Mouse (Mus musculus): ENCODE measurements at regions not wholly inside any gene's neighbourhood (a gene's known extent, or its start where the extent isn't known, plus 50 kb on each side); places are given as distances from the start of the nearest gene placed in this dataset.

DNA sequence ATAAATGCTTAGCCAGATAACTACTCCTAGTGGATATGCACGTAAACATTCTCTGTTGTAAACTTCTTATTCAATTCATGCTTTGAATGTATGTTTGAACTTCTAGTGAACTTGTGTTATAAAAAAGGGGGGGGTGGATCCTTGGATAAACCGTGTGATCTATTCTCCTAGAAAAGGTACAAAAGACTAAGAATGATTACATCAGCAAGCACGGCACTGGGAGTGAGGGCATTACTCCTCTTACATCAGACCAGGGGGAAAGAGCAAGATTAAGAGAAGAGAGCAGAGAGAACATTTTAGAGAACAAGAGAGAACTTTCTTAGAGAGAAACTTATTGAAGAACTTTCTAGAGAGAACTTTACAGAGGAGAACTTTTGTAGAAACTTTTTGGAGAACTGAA lies 442.6 kb upstream of the Kcnab2 start:
- no peak for DNase-seq

DNA sequence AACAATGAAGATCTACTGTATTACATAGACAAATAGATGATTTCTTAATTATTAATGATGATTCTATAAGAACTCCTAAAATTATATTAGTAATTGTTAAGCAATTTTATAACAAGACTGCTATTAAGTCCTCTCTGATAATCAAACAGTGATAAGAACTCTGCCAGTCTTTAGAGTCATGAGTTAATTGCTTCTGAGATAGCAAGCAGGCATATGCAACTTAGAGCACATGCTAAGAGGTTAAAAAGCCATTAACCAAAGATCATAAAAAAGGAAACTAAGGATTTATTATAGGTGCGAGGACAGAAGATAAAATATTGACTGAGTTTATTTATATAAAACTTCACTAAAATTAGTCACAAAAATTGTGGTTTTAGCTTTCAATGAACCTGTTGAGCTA lies 442.2 kb upstream of the Kcnab2 start:
- DNase-seq, result no peak

GRCm38 (mm10) chr4:152916576-152916975 lies 438.9 kb upstream of the Kcnab2 start:
- no peak for DNase-seq

DNA sequence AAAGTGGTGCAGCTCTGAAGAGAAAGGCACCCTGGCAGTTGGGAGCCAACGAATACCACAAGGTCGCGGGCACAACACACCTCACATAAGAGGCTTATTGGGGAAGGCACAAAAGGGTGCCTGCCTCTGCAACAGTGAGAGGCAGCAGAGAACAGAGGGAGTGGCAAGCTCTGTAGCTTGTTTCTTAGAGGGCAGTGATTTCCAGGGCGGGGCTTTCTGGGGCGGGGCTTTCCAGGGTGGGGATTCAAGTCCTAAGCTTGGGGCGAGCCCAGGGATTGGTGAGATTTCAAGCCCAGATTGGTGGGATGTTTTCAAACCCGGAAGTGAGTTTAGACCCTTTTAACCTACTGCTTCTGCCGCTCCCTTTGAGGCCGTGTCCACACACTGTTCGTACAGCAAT lies 435.8 kb upstream of the Kcnab2 start:
- DNase-seq, result no peak

DNA sequence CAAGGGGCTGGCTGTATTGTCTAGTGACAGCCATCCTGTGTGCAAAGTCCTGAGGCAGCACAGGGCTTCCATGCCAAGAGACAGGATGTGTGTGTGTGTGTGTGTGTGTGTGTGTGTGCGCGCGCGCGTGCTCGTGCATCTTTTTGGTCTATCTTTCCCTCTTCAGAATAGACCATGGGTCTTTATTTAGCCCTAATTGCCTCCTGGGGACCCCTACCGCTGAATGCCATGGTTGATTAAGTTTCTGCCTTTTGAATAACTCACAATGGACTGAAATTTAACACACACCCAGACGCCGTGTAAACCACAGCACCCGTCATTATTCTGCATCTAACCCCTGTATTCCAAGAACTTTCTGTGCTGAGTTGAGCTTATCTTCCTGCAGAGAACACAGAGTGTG lies 435.2 kb upstream of the Kcnab2 start:
- DNase-seq, result no peak

DNA sequence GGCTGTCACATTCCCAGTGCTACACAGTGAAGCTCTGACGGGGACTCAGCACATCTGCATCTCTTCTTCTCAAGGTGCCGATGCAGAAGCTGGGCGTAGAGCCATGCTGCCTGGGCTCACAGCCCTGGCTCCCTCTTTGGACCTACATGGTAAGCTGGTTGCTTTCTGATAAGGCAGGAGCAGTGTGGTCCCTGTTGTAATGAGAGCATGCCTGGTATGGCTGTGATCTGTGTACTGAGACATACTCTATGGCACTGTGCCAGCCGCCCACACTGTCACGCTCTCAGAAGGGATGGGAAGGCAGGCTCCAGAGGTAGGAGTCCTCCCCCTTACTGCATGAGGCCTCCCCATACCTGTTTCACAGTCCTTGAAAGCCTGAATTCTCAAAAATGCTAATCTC lies 430.6 kb upstream of the Kcnab2 start:
- DNase-seq, result no peak

DNA sequence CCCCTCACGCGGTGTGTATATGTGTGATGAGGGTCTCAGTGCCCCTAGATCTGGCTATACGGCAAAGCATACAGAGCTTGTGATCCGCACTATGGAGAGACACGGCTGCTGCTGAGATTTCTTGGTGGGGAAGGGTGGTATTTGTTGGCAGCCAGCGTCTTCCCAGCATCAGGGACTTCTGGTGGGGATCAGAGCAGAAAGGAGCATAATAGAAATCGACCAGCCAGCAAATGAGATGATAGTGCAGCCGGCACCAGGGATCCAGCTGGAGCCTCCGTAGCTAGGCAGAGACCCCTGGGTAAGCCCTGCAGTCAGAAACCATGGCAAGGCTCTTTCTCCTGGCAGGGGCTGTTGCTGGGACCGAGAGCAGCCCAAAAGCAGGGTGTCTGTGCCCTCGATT lies 425.2 kb upstream of the Kcnab2 start:
- no peak for DNase-seq

GRCm38 (mm10) chr4:152900049-152900448 lies 422.4 kb upstream of the Kcnab2 start:
- no peak for DNase-seq

- DNase-seq, result no peak
Measured at GRCm38 (mm10) chr4:152895076-152895475, 417.4 kb upstream of the Kcnab2 start.

DNA sequence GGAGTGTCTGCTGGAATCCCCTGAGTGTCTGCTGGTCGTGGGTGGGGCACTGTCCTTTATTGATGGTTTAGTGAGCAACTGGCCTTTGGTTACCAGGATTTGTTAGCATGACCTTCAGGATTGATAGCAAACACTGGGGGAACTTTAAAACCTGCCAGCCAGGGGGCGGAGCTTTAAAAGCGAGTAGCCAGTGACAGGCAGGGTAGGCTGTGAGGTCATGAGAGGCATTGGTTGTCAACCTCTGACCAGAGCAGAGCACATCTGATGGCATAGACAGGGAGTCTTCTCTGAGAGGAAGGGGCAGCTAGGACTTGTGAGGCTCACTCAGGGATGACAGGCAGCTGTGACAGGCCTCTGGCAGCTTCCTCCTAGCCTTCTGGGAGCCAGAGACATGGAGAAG lies 415.3 kb upstream of the Kcnab2 start:
- DNase-seq, result no peak

DNA sequence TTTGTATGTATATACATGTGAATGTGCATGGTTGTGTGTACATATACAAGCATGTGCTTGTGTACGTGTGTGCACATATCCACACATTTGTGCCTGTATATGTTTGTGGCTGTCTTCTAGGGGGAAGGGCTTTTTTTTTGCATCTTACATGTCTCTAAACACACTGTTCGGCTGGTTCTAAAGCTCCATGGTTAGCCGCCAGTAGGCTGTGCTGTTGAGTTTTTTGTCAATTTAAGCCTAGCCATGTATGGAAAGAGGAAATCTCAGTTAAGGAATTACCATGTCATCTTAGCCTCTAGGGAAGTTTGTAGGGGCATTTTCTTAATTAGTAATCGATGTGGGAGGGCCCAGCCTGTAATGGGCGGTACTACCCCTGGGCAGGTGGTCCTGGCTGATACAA lies 411.5 kb upstream of the Kcnab2 start:
- DNase-seq, result no peak

GRCm38 (mm10) chr4:152888306-152888705 lies 410.6 kb upstream of the Kcnab2 start:
- no peak for DNase-seq

GRCm38 (mm10) chr4:152886773-152887172 lies 409.1 kb upstream of the Kcnab2 start:
- DNase-seq, result no peak

GRCm38 (mm10) chr4:152881433-152881930 lies 403.8 kb upstream of the Kcnab2 start:
- DNase-seq, result no peak

- DNase-seq, result no peak
Measured at GRCm38 (mm10) chr4:152880368-152880767, 402.7 kb upstream of the Kcnab2 start.

DNA sequence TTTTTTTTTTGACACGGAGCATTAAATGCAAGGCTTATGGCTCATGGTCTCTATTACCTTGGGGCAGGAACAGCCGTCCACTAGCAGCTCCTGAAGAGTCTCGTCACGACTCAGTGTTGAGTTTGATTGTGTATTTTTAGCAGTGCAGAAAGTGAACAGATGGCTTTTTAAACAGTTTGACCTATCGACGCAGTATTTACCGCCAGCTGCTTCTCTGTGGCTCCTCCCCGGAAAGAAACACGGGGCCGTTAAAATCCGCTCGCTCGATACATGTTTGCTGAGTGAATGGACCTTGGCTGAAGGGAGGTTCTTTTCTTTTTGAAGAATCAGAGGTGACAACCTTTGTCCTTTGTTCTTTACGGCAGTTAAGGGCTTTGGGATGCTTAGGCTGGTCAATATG lies 401.3 kb upstream of the Kcnab2 start:
- DNase-seq, result no peak

- no peak for DNase-seq
Measured at GRCm38 (mm10) chr4:152878401-152878800, 400.7 kb upstream of the Kcnab2 start.

DNA sequence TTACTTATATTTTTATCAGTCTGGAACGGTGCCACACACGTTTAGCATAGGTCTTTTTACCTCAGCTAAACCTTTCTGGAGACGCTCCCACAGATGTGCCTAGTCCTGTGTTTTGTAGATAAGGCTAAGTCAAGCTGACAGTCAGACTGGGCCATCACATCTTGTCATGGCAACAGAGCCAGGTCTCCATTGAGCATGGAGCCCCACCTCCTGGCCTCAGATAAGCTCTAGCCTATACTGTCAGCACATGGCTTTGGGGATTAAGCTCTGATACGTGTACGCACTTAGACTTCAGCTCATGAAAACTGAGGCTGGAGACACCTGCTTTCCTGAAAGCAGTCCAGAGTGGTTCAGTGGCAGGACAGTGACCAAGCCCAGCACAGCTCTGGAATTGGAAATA lies 392.4 kb upstream of the Kcnab2 start:
- DNase-seq, result no peak

DNA sequence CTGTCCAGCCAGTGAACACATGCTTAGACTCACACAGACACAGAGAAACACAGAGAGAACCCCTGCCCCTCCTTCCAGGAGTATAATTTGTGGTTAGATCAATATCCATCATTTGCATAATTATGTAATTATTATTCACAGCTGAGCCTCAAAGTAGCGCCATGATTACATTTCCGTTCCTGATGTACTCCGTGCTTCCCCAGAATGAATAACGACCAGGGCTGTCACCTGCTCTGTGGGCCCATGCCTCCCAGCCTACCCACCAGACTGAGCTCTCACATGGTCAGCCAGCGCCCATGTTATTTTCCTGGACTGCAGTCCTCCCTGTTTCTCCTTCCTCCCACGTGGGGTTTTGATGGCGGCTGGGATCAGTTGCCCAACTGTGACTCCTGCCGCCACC lies 388.2 kb upstream of the Kcnab2 start:
- DNase-seq, result no peak

- DNase-seq, result no peak
Measured at GRCm38 (mm10) chr4:152862818-152863614, 385.3 kb upstream of the Kcnab2 start.

DNA sequence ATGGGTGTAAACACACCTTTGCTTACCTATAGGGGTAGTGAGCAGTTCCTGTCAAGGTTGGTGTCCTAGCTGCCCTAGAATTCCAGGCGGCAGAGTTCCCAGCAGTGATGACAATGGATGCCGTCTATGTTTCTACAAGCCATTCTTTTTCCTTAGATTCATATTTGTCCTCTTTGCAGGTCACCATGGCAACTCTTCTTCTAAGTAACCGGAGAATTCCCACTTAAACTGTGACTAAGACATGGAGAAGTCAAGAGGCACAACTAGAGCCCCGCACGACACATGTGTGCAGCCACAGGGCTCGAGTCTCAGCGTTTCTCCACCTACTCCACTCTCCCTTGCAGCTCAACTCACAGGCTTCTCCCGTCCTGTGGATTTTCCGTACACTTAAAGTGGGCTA lies 381.5 kb upstream of the Kcnab2 start:
- no peak for DNase-seq

- no peak for DNase-seq
Measured at GRCm38 (mm10) chr4:152850147-152850546, 372.5 kb upstream of the Kcnab2 start.

DNA sequence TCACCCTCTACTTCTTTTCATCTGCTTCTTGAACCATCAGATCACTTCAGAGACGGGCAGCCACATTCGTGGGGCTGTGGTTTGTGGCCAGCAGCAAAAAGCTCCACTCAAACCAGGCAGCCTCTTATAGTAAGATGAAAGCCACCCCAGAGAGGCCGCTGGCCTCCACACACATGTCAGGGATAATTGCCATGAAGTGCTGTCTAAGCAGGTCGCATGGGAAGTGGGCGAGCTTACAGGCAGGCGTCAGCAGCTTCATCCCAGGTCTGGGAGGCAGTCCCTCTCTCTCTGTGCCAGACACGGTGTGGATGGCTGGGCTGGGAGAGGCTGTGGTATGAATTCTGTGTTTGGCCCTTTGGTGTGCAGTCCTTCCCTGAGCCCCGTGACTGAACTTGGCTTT lies 358.4 kb upstream of the Kcnab2 start:
- DNase-seq, result no peak

DNA sequence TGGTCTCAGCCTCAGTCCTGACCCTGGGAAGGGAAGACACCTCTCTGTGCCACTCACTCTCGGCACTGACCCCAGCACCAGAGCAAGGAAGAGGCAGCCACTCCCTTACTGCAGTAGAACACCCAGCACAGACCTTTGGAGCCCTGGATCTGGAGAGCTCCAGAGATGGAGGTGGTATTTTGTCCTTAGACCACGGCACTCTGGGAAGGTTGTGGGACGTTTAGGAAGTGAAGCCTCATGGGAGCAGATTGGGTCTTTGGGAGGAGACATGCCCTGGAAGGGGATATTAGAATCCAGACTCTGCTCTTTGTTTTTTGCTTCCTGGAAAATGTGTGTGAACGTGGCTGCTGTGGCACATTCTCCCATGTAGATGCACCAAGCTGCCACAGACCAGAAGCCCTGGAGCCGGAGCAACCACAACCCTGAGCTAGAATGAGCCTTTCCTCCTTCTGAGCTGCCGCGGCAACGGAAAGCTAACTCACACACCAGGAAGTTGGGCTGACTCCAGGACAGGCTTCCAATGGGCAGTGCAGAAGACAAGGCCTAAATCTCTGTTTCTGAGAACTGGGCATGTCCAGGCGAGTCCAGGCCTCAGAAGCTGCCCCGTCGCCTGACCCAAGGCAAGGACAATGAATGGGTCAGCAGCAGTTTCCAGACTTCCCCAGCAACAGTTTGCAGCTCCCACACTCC lies 356.9 kb upstream of the Kcnab2 start:
- DNase-seq, result no peak
